Mouse (Mus musculus) small intestine, adult 2 months (tissue): ENCODE data around the gene Lyve1.

Experiments used
- CTCF ChIP-seq: fragments of 200-500 bp; IDR thresholded peaks from 2 replicates; pipeline ENCODE4 v1.5.1; 2012; ENCODE audit warnings: low read depth, mild to moderate bottlenecking, control low read depth, inconsistent platforms, low read length, moderate library complexity, mixed read lengths; ENCODE audit not compliant: insufficient replicate concordance, insufficient read length; ENCODE audit errors: extremely low read depth
- POLR2A ChIP-seq: fragments of 200-500 bp; IDR thresholded peaks from 2 replicates; pipeline ENCODE4 v1.6.1; 2012; ENCODE audit warnings: low read depth, mild to moderate bottlenecking, control low read depth, inconsistent platforms, low read length, moderate library complexity

- no peak for TF ChIP-seq CTCF
- TF ChIP-seq POLR2A, result no peak
These were observed 38.8 kb downstream of the Lyve1 start for GRCm38 (mm10) chr7:110823995-110824953.
